Mouse (Mus musculus): ENCODE data around the gene Nmt1. TPM values are rescaled to one million over a fixed set of nuclear protein-coding genes. Genes with fewer than 3 reads are reported as not detected.

Nmt1 gene
- total RNA-seq, 2 experiments from 2014 or later: 61.4 to 63.2 TPM

DNA sequence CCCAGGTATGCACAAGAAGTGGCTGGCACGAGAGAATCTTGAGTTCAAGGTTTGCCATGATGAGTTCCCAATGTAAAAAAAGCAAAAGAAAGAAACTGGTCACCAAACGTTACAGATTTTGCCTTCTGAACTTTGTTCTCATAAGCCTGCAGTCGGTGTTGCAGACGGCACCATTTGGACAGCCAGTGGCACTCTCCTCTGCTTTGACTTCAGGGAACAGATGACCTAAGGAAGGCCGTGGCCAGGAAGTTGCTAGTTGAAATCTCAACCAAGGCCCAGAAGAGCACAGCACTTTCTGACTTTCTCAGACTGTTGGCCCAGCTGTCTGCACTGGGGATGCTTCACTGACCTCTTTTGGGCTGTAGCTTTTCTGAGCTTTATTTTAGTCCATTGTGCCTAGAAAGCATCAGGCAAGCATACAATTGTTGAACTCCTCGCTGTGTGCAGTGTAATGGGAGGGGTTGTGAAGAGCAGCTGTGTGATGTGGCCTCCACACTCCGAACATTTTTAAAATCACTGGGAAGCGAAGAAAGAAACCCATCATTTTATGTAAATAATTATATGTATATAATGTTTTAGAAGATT is 9.0 kb downstream of the Nmt1 start:
- DNase-seq: no peak
- intact Hi-C loops (cut with DNase I): no loop called here

GRCm38 (mm10) chr11:103038037-103038436 is 10.0 kb downstream of the Nmt1 start:
- no peak for DNase-seq
- intact Hi-C loops (cut with DNase I): no loop called here

GRCm38 (mm10) chr11:103042828-103043227 is 14.8 kb downstream of the Nmt1 start:
- DNase-seq: peak in 1 of 2 experiments; percentile 29
- intact Hi-C loops (cut with DNase I): no loop called here

GRCm38 (mm10) chr11:103043982-103044381 is 16.0 kb downstream of the Nmt1 start:
- DNase-seq: no peak
- intact Hi-C loops (cut with DNase I): no loop called here

DNA sequence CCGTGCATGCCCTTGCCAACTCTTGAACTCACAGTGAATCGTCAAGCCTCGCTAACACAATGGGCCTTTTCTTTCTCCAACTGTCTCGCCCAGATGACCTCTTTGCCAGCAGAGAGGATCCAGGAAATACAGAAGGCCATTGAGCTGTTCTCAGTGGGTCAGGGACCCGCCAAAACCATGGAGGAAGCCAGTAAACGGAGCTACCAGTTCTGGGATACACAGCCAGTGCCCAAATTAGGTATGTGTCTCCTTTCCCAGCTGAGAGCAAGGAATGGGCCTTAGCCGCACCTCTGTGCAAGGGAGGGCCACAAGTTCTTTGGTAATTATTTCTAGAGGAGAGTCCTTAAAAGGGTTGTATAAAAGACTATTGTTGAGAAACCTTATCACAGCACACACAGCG is 18.3 kb downstream of the Nmt1 start:
- intact Hi-C loops (cut with DNase I): no loop called here
- no peak for DNase-seq

- intact Hi-C loops (cut with DNase I): loop anchor here (2.0 kb wide), 1 partner anchor 51 kb away; no protein-coding TSS in a partner anchor
- DNase-seq: no peak
These were observed 21.6 kb downstream of the Nmt1 start for GRCm38 (mm10) chr11:103049611-103050010.

DNA sequence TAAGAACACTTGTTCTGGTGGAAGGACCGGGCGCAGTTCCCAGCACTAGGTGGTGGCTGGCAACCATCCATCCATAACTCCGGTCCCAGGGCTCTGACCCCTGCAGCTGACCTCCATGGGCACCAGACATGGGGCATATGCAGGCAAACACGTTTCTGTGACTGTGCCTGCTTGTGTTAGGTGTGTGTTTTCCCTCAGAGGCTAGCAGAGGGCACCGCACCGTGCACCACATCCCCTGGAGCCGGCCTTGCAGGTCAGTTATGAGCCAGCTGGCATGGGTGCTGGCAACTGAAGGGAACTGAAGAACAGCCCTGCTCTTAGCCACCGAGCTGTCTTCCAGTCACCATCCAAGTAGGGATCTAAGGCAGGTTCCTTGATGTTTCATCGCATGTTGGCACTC is 22.2 kb downstream of the Nmt1 start:
- DNase-seq: peak; percentile 49 to 51

DNA sequence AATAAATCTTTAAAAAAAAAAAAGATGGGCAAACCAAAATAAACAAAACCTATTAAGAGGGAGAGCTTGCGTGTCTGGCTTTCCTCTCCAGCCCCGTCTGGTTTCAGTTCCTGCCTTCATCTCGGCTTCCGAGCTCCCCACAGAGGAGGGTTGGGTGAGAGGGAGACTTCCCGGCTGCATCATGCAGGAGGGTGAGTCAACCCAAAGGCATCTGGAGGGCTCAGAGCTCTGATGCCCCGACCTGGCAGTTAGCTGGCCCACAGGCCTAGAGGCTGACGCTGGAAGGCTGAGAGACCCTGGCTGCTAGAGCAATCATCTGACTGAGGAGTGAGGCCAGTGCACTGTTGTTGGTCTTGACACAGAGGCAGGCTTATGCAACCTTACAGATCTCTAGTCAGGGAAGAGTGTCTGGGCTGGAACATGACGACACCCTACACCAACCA is 23.3 kb downstream of the Nmt1 start:
- intact Hi-C loops (cut with DNase I): loop anchor here (2.0 kb wide), 1 partner anchor 52 kb away; no protein-coding TSS in a partner anchor
- peak; percentile 85 to 91 for DNase-seq

More for the DNA sequence above, 22.2 kb downstream of the Nmt1 start:
- intact Hi-C loops (cut with DNase I): loop anchor here (2.0 kb wide), 1 partner anchor 51 kb away; no protein-coding TSS in a partner anchor

DNA sequence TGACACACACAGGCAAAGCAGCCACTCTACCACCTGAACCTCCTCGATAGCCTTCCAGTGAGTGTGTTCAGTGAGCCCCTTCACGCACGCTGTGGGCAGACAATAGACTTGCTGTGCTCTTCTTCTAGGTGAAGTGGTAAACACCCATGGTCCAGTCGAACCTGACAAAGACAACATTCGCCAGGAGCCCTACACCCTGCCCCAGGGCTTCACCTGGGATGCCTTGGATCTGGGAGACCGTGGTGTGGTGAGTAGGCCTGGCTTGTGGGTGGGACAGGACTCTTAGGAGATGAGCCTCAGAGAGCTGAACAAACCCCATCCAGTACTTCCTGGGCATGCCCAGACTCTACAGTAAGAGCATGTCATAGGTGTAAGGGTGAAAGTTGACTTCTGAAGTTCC is 24.1 kb downstream of the Nmt1 start:
- no peak for DNase-seq
- intact Hi-C loops (cut with DNase I): no loop called here

DNA sequence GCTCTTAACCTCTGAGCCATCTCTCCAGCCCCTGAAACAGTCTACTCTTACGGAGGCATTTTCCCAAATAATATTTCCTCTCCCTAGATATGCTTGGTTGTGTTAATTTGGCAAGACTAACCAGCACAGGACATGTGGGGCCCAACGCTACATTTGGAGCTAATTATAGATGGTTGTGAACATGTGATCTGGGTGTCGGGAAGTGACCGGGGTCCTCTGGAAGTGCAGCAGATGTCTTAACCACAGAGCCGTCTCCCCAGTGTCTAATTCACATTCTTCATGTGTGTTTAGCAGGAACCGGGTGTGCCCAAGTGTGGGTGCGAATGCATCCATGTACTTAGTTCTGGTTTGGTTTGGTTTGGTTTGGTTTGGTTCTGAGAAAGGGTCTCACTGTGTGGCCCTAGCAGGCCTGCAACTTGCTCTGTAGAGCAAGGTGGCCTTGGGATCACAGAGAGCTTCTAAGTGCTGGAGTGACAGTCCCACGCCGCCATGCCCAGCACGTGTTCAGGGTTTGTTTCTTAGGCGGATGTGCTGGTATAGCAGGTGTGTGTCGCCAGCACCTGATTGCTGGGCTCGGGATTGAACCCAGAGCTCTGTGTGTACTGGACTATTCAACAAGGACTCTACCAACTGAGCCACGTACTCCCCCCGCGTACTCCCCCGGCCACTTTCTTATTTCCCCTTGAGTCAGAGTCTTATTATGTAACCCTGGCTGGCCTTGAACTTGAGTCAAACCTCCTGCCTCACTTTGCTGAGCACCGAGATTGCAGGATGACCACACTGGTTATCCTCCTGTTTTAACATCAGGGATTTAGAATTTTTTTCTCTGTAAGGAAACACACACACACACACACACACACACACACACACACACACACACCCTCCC is 25.4 kb downstream of the Nmt1 start:
- peak in 1 of 2 experiments; percentile 32 for DNase-seq
- intact Hi-C loops (cut with DNase I): loop anchor here (1.0 kb wide), 1 partner anchor 152 kb away; no protein-coding TSS in a partner anchor

GRCm38 (mm10) chr11:103054798-103055197 is 26.8 kb downstream of the Nmt1 start:
- peak; percentile 85 to 90 for DNase-seq
- intact Hi-C loops (cut with DNase I): loop anchor here (1.0 to 5.0 kb wide), 2 partner anchors 103 to 153 kb away; no protein-coding TSS in a partner anchor

DNA sequence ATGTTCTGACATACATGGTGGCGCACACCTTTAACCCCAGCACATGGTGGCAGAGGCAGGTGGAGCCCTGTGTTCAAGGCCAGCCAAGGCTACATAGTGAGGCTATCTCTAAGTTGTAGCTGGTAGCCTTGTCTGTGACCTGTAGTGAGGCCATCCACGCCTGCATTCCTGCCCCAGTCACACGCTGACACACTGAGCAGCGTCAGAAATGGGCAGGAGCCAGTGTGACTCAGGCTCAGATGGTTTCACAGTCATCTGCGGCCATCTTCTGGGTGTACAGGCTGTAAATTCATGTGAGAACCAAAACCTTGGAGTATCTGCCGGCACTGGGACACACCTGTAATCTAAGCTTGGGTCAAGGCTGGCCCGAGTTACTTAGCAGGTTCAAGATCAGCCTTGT is 28.6 kb downstream of the Nmt1 start:
- intact Hi-C loops (cut with DNase I): loop anchor here (5.0 kb wide), 1 partner anchor 101 kb away; no protein-coding TSS in a partner anchor
- DNase-seq: no peak

GRCm38 (mm10) chr11:103058499-103059085 is 30.6 kb downstream of the Nmt1 start:
- intact Hi-C loops (cut with DNase I): loop anchor here (5.0 kb wide), 1 partner anchor 99 kb away; no protein-coding TSS in a partner anchor
- DNase-seq: peak; percentile 49 to 58

- intact Hi-C loops (cut with DNase I): no loop called here
- no peak for DNase-seq
These were observed 38.4 kb downstream of the Nmt1 start for GRCm38 (mm10) chr11:103066191-103067050.

DNA sequence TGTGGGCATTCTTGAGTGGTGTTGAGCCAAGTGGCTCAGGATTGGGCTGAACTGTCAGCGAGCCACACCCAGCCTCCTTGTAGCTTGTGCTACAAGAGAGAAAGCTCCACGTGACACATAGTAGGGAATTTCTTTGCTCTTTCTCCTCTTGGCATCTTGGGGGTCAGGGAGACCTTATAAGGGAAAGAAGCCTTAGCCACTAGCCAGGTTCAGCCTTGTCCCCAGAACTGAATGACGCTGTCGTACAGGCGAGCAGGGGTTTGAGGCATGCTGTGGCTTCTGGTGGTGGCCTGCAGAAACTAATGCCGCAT is 39.0 kb downstream of the Nmt1 start:
- DNase-seq: no peak
- intact Hi-C loops (cut with DNase I): no loop called here

DNA sequence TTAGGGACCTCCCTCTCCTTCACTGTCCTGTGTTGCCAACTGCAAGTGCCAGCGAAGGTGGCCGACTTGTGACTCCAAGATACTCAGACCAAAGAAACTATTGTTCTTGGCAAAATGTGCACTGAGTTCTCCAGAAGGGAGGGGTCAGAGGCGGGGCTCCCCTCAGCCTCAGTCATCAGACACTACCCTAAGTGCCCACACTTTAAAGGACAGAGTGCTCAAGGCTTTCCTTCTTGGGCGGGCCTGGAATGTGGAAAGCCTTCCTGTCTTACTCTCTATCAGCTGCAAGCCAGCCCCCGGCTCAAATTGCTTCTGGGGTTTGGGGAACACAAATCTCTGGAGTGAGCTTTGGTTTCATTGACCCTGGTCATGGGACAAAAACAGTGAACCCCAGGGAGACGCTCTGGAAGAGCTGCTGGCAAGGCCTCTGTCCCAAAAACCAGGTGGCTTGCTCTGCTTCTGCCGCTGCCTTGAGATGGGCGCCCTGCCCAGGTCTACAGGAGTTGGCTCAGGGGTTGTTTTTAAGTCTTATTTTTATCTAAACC is 39.5 kb downstream of the Nmt1 start:
- intact Hi-C loops (cut with DNase I): no loop called here

DNA sequence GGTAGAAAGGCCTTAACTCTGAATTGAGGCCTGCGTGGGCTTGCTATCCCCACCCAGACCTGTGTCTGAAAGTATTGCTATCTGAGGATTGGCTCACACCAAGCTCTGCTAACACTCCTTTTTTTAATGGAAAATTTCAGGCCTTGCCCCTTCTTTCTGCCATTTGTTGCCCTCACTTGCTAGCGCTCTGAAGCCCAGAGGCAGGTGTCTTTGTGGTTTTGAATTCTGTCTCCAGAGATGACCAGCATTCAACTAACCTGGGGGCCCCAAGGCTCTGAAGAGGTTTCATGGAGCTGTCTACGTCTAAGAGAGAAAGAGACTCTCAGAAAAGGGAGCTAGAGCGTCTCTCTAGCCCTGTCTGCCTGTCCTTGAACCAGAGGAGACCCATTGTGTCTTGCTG is 40.3 kb downstream of the Nmt1 start:
- intact Hi-C loops (cut with DNase I): no loop called here
- no peak for DNase-seq

More for the DNA sequence above, 39.5 kb downstream of the Nmt1 start:
- peak; percentile 72 to 75 for DNase-seq

DNA sequence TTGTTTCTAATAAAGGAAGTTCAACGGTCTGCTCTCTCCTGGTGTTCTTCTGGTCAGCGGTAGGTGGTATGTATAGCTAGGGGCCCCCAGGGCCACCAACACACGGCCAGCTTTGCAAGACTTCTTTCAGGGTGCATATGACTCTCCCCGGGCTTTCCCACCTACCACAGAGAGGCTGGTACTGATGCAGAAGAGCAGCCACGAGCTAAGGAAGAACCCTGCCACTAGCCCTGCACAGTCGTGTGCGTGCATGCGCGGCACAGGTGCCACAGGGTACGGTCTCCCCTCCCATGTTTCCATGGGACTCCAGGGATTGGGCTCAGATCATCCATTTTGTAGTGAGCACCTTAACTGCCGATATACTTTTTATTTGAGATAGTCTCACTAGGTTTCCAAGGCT is 40.9 kb downstream of the Nmt1 start:
- no peak for DNase-seq
- intact Hi-C loops (cut with DNase I): no loop called here

GRCm38 (mm10) chr11:103069731-103070130 is 41.7 kb downstream of the Nmt1 start:
- intact Hi-C loops (cut with DNase I): no loop called here
- DNase-seq: no peak

GRCm38 (mm10) chr11:103070322-103070880 is 42.4 kb downstream of the Nmt1 start:
- DNase-seq: no peak
- intact Hi-C loops (cut with DNase I): no loop called here
